Comparison of ENCODE assay signal across 12 mouse cellular contexts in genomic region chr13:84783017-84783937, GRCm38 (mm10).
DNase-seq lines count a peak whose midpoint lies in the region; ATAC-seq and TF ChIP-seq lines count a peak whose summit lies in the region.
"Had no signal": no experiment of that assay in that cellular context is flagged by ENCODE, and none has a peak within 500 bp of the region (broad histone marks: within the 10 kb centered on the region; RNA-seq: fewer than 3 reads in every experiment).

No protein-coding gene starts in this region.

- TF ChIP-seq POLR2A in lung, adult 2 months (IDR thresholded peaks at IDR 0.05; ENCODE audit: borderline replicate concordance, extremely low read depth, low read depth, low read length), result no peak

- no peak overlapping the region; the same call in 1 of the 2 replicates for H3K4me2 ChIP-seq in forebrain, embryonic 12.5 days
- no peak overlapping the region for H3K4me2 ChIP-seq in midbrain, embryonic 12.5 days (replicated peaks)
- H3K4me2 ChIP-seq in intestine, postnatal 0 days (replicated peaks; ENCODE audit: low read depth), result no peak overlapping the region
- H3K4me2 ChIP-seq: embryonic facial prominence, embryonic 15.5 days; limb, embryonic 15.5 days had no signal

- H3K27me3 ChIP-seq in forebrain, embryonic 12.5 days, result no peaks in the 10 kb centered on the region
- H3K27me3 ChIP-seq in midbrain, embryonic 12.5 days, result no peaks in the 10 kb centered on the region
- H3K27me3 ChIP-seq in intestine, postnatal 0 days (replicated peaks; ENCODE audit: control insufficient read depth, insufficient read depth, low read length), result no peaks in the 10 kb centered on the region
- H3K27me3 ChIP-seq: embryonic facial prominence, embryonic 15.5 days; limb, embryonic 15.5 days had no signal

- peak overlapping the region; percentile 91 for H3K27ac ChIP-seq in forebrain, embryonic 12.5 days
- H3K27ac ChIP-seq in midbrain, embryonic 12.5 days (replicated peaks), result peak overlapping the region; percentile 72
- no peak overlapping the region for H3K27ac ChIP-seq in intestine, postnatal 0 days (ENCODE audit: low read depth, low read length)
- H3K27ac ChIP-seq: embryonic facial prominence, embryonic 15.5 days; limb, embryonic 15.5 days had no signal

- no peaks in the 10 kb centered on the region for H3K9me3 ChIP-seq in forebrain, embryonic 12.5 days
- H3K9me3 ChIP-seq in midbrain, embryonic 12.5 days, result no peaks in the 10 kb centered on the region
- H3K9me3 ChIP-seq in intestine, postnatal 0 days (ENCODE audit: control insufficient read depth), result no peaks in the 10 kb centered on the region
- H3K9me3 ChIP-seq: embryonic facial prominence, embryonic 15.5 days; limb, embryonic 15.5 days had no signal

- TF ChIP-seq CTCF in intestine, postnatal 0 days (IDR thresholded peaks at IDR 0.05; ENCODE audit: low read depth), result no peak
- no peak for TF ChIP-seq CTCF in lung, adult 2 months (IDR thresholded peaks at IDR 0.05; ENCODE audit: insufficient read depth, low read length)

- DNase-seq in cerebellum, adult 8-10 months, result no peak
- DNase-seq in ES-CJ7 (ENCODE audit: low read depth, low spot score), result peak; percentile 25
- no peak for DNase-seq in adrenal gland, adult 18-20 months (ENCODE audit: low spot score in 2 of 2)
- no peak for DNase-seq in lung, adult 2 months
- DNase-seq: gastrocnemius, postnatal 25 days; lung, postnatal 4 days had no signal

- peak; percentile 58 for ATAC-seq in cerebellum, adult (ENCODE audit: insufficient number of reproducible peaks, low FRiP score, low TSS enrichment)
- peak; percentile 98 for ATAC-seq in forebrain, embryonic 12.5 days (ENCODE audit: low FRiP score)
- ATAC-seq in midbrain, embryonic 12.5 days (ENCODE audit: low FRiP score, low read depth), result peak; percentile 98
- no peak for ATAC-seq in intestine, postnatal 0 days

- H3K4me3 ChIP-seq in forebrain, embryonic 12.5 days (replicated peaks), result no peak overlapping the region
- no peak overlapping the region for H3K4me3 ChIP-seq in midbrain, embryonic 12.5 days
- no peak overlapping the region for H3K4me3 ChIP-seq in intestine, postnatal 0 days (ENCODE audit: low read depth, low read length)
- H3K4me3 ChIP-seq in lung, adult 2 months (replicated peaks; ENCODE audit: extremely low read depth, low read depth, low read length), result no peak overlapping the region
- H3K4me3 ChIP-seq: embryonic facial prominence, embryonic 15.5 days; limb, embryonic 15.5 days had no signal

- H3K36me3 ChIP-seq in forebrain, embryonic 12.5 days (replicated peaks), result no peaks in the 10 kb centered on the region
- H3K36me3 ChIP-seq in midbrain, embryonic 12.5 days, result no peaks in the 10 kb centered on the region
- no peaks in the 10 kb centered on the region for H3K36me3 ChIP-seq in intestine, postnatal 0 days (ENCODE audit: control insufficient read depth, insufficient read depth)
- H3K36me3 ChIP-seq: embryonic facial prominence, embryonic 15.5 days; limb, embryonic 15.5 days had no signal

- H3K9ac ChIP-seq in forebrain, embryonic 12.5 days, result no peak overlapping the region
- no peak overlapping the region for H3K9ac ChIP-seq in midbrain, embryonic 12.5 days (replicated peaks)
- no peak overlapping the region for H3K9ac ChIP-seq in intestine, postnatal 0 days (ENCODE audit: low read depth, low read length)
- H3K9ac ChIP-seq: embryonic facial prominence, embryonic 15.5 days; limb, embryonic 15.5 days had no signal

- WGBS in forebrain, embryonic 12.5 days, result 5% methylated on average over 4 of the region's 4 CpGs
- WGBS in midbrain, embryonic 12.5 days, result 14% methylated on average over 4 of the region's 4 CpGs
- 33% methylated on average over 4 of the region's 4 CpGs for WGBS in intestine, postnatal 0 days
- WGBS in lung, adult 2 months, result 24% methylated on average over 4 of the region's 4 CpGs

- H3K4me1 ChIP-seq in forebrain, embryonic 12.5 days, result peaks cover 24% of the 10 kb centered on the region
- peaks cover 25% of the 10 kb centered on the region for H3K4me1 ChIP-seq in midbrain, embryonic 12.5 days
- H3K4me1 ChIP-seq in intestine, postnatal 0 days (replicated peaks; ENCODE audit: control insufficient read depth, insufficient read depth, low read length), result no peaks in the 10 kb centered on the region
- H3K4me1 ChIP-seq in lung, adult 2 months (ENCODE audit: control insufficient read depth, insufficient read depth, low read length), result no peaks in the 10 kb centered on the region
- H3K4me1 ChIP-seq: embryonic facial prominence, embryonic 15.5 days; limb, embryonic 15.5 days had no signal
